Mouse (Mus musculus) olfactory bulb, adult 2 months (tissue): Measurements from ENCODE around the gene Rapsn.

Experiments
- CTCF ChIP-seq: fragments of 200-500 bp; IDR thresholded peaks from 2 replicates; pipeline ENCODE4 v1.5.1; 2012; ENCODE audit warnings: low read depth, mild to moderate bottlenecking, low read length, moderate library complexity; ENCODE audit not compliant: insufficient read depth
- POLR2A ChIP-seq: fragments of 200-500 bp; IDR thresholded peaks from 2 replicates; pipeline ENCODE4 v1.6.1; 2012; ENCODE audit warnings: mild to moderate bottlenecking, low read depth, low read length, moderate library complexity; ENCODE audit not compliant: insufficient read depth

DNA sequence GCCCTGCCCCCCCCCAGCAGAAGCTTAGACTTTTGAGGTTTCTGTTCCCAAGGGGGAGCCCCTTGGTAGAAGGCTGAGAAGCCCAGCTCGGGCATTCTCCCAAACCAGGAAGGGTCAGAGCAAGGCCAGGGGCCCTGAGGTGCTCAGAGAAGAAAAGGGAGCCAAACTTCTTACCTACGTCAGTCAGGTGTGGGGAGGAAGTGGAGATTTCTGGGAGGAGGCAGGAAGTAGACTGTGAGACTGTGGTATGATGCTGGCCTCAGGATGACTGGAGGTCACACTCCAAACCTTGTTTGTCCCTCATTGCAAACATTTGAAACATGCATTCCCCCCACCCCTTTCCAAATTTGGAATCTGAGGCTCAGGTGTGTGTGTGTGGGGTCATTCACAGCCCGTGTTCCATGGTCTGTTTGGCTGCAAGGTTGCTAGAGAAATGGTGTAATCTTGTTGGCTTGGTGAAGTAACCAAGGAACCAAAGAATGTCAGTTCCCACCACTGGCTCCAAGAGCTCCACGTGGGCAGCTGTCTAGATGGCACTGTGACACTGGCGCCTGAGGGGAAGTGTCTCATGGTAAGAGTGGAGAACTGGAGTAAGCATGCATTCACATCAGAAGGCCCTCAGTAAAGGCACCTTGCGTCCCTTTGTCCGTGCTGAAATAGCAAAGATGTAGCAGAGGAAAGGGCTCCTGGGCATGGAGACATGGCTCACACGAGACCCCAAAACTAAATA, 45.5 kb downstream of the Rapsn start:
- TF ChIP-seq CTCF: no peak
- no peak for TF ChIP-seq POLR2A
